Mouse (Mus musculus) left cerebral cortex, adult 2 months (tissue): ENCODE measurements around the gene Mras. TPM values are rescaled to one million over a fixed set of nuclear protein-coding genes. Genes with fewer than 3 reads are reported as not detected.

Experiments
- DNase-seq, 2 experiments: peaks; one replicate each; pipeline ENCODE4 v3.0.0; 2021 to 2022; ENCODE audit warnings: low spot score in 2 of 2, mixed read lengths in 1 of 2; ENCODE audit errors: extremely low spot score in 1 of 2
- H3K27ac ChIP-seq: fragments of 200-600 bp; 2 replicates; pipeline ENCODE4 v1.8.1; 2022
- H3K4me3 ChIP-seq: fragments of 200-600 bp; 2 replicates; pipeline ENCODE4 v1.8.1; 2022
- CTCF ChIP-seq: fragments of 200-600 bp; IDR thresholded peaks from 2 replicates; pipeline ENCODE4 v1.8.1; 2022; ENCODE audit warnings: antibody characterized with exemption, mild to moderate bottlenecking, moderate library complexity
- intact Hi-C: fragments of 180-260 bp; cut with DNase I; formaldehyde crosslinking; loops from one replicate; pipeline ENCODE4 v1.15.1; 2025
- total RNA-seq, 2 experiments: library from RNA; stranded (reverse); gene quantifications; 2 replicates each; pipeline ENCODE4 v1.2.3; 2021

Mras gene
- total RNA-seq, 2 experiments from 2014 or later: 166 TPM

- H3K4me3 ChIP-seq: no peak overlapping the region
- peak overlapping the region; percentile 20; the same call in 1 of the 2 replicates for H3K27ac ChIP-seq
- TF ChIP-seq CTCF: no peak
- DNase-seq: no peak
- intact Hi-C loops: no loop called here
These were observed 36.4 kb downstream of the Mras start for GRCm38 (mm10) chr9:99400781-99401180.

- Histone ChIP-seq H3K4me3 (no peak overlapping the region), H3K27ac (peak overlapping the region; percentile 61)
- intact Hi-C loops: no loop called here
- DNase-seq: no peak
- TF ChIP-seq CTCF: no peak
These were observed 39.9 kb downstream of the Mras start for GRCm38 (mm10) chr9:99397056-99397815.

GRCm38 (mm10) chr9:99394366-99394765 is 42.8 kb downstream of the Mras start:
- Histone ChIP-seq H3K4me3 (no peak overlapping the region), H3K27ac (peak overlapping the region; percentile 36; the same call in 1 of the 2 replicates)
- DNase-seq: no peak
- intact Hi-C loops: no loop called here
- TF ChIP-seq CTCF: no peak

GRCm38 (mm10) chr9:99393146-99393545 is 44.0 kb downstream of the Mras start:
- H3K4me3 ChIP-seq: no peak overlapping the region
- TF ChIP-seq CTCF: no peak
- peak overlapping the region; percentile 21; the same call in 1 of the 2 replicates for H3K27ac ChIP-seq
- intact Hi-C loops: no loop called here
- no peak for DNase-seq

- intact Hi-C loops: no loop called here
- no peak overlapping the region for H3K4me3 ChIP-seq
- no peak overlapping the region; the same call in 1 of the 2 replicates for H3K27ac ChIP-seq
- DNase-seq: no peak
- TF ChIP-seq CTCF: no peak
These were observed 45.6 kb downstream of the Mras start for GRCm38 (mm10) chr9:99391557-99391956.

- intact Hi-C loops: no loop called here
- DNase-seq: no peak
- H3K27ac ChIP-seq: no peak overlapping the region; the same call in 1 of the 2 replicates
- TF ChIP-seq CTCF: no peak
- H3K4me3 ChIP-seq: no peak overlapping the region
These were observed 46.5 kb downstream of the Mras start for GRCm38 (mm10) chr9:99390716-99391115.

- DNase-seq: no peak
- peak overlapping the region; percentile 57; the same call in 1 of the 2 replicates for H3K27ac ChIP-seq
These were observed 47.0 kb downstream of the Mras start for GRCm38 (mm10) chr9:99390201-99390600.

GRCm38 (mm10) chr9:99389506-99389905 is 47.7 kb downstream of the Mras start:
- peak overlapping the region; percentile 76; the same call in 1 of the 2 replicates for H3K27ac ChIP-seq
- DNase-seq: no peak
- H3K4me3 ChIP-seq: no peak overlapping the region
- intact Hi-C loops: loop anchor here (2.0 kb wide), 1 partner anchor 47 kb away; the partner anchor contains the start of gene Mras
- TF ChIP-seq CTCF: no peak

More at GRCm38 (mm10) chr9:99390201-99390600, 47.0 kb downstream of the Mras start:
- H3K4me3 ChIP-seq: no peak overlapping the region
- intact Hi-C loops: no loop called here
- TF ChIP-seq CTCF: no peak

- TF ChIP-seq CTCF: no peak
- Histone ChIP-seq H3K4me3 (no peak overlapping the region), H3K27ac (peak overlapping the region; percentile 76)
- intact Hi-C loops: loop anchor here (2.0 kb wide), 1 partner anchor 48 kb away; the partner anchor contains the start of gene Mras
- no peak for DNase-seq
These were observed 48.3 kb downstream of the Mras start for GRCm38 (mm10) chr9:99388856-99389255.

GRCm38 (mm10) chr9:99388078-99388477 is 49.1 kb downstream of the Mras start:
- H3K4me3 ChIP-seq: no peak overlapping the region
- DNase-seq: no peak
- no peak for TF ChIP-seq CTCF
- H3K27ac ChIP-seq: peak overlapping the region; percentile 76
- intact Hi-C loops: loop anchor here (2.0 kb wide), 1 partner anchor 49 kb away; the partner anchor contains the start of gene Mras

GRCm38 (mm10) chr9:99382556-99382955 is 54.6 kb downstream of the Mras start:
- no peak for DNase-seq
- Histone ChIP-seq H3K4me3 (no peak overlapping the region), H3K27ac (no peak overlapping the region)
- intact Hi-C loops: no loop called here
- TF ChIP-seq CTCF: no peak

- DNase-seq: no peak
- TF ChIP-seq CTCF: no peak
- Histone ChIP-seq H3K27ac (no peak overlapping the region), H3K4me3 (no peak overlapping the region)
- intact Hi-C loops: loop anchor here (5.0 to 10.0 kb wide), 2 partner anchors 73 to 764 kb away; partner anchors contain the start of gene Nme9
These were observed 58.0 kb downstream of the Mras start for GRCm38 (mm10) chr9:99379194-99379593.
